Mouse (Mus musculus) cortical plate, adult 2 months (tissue): ENCODE results near the gene Ptpn7.

ENCODE experiments used
- CTCF ChIP-seq: fragments of 200-500 bp; IDR thresholded peaks from 2 replicates; pipeline ENCODE4 v1.5.1; 2011; ENCODE audit warnings: mild to moderate bottlenecking, control low read depth, low read length; ENCODE audit not compliant: insufficient read depth; ENCODE audit errors: extremely low read depth
- POLR2A ChIP-seq: fragments of 200-500 bp; IDR thresholded peaks from 2 replicates; pipeline ENCODE4 v1.6.1; 2011; ENCODE audit warnings: mild to moderate bottlenecking, low read length, control low read depth; ENCODE audit not compliant: insufficient read depth; ENCODE audit errors: extremely low read depth

DNA sequence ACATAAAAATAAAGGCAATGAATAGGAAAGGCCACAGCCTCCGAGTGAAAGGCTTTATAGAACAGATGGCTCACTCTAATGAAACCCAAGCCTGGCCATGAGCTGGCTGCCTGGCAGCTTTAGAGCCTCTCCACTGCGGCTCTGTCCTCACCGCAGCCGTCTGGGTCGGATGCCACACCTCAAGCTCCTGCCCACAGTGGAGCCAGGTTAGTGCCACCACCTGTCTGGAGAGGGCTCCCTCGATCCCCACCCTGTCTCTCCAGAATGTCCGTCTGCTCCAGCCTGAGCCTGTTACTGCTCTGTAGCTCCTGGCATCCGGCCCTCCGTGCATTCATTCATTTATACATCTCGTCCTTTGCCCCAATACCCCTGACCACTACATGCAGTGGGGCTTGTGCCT is 42.9 kb upstream of the Ptpn7 start:
- TF ChIP-seq CTCF = no peak
- TF ChIP-seq POLR2A = no peak
